Mouse (Mus musculus) testis, adult 10 weeks (tissue): Measurements from ENCODE around the gene Gm5475. TPM values are rescaled to one million over a fixed set of nuclear protein-coding genes. Genes with fewer than 3 reads are reported as not detected.

ENCODE experiments used
- polyA plus RNA-seq: library from polyadenylated mRNA; stranded (reverse); fragments of 350-450 nt; fragmentation: Illumina TruSeq; extraction: RNeasy Lipid Tissue Mini Kit (QIAGEN cat#74804); gene quantifications from one replicate; pipeline ENCODE4 v1.2.3, GENCODE M21; 2014; ENCODE audit warnings: low read depth, low replicate concordance

Gm5475 gene
- 0.17 TPM for polyA plus RNA-seq

DNA sequence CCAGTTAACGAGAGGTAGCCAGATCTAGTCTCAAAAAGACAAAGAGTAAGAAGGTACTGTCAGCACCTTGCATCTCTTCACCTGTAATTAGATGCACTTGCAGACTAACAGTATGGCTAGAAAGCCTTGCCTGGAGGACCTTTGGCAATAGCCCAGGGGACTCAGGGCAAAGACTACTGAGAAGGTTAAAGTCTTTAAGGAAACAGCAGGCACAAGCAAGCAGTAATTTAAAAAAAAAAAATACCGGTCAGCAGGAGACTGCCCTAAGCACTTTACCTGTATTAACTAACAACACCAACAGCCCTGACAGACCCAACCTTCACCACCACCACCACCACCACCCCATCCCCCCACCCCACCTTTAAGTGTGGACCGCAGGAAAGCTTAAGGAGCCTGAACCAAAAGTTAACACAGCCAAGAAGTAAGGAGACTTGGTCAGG is at the start of gene Gm5475:
Gene Gm5475, plus strand, starts transcription at position 390 of the 440 bp plus-strand sequence.

DNA sequence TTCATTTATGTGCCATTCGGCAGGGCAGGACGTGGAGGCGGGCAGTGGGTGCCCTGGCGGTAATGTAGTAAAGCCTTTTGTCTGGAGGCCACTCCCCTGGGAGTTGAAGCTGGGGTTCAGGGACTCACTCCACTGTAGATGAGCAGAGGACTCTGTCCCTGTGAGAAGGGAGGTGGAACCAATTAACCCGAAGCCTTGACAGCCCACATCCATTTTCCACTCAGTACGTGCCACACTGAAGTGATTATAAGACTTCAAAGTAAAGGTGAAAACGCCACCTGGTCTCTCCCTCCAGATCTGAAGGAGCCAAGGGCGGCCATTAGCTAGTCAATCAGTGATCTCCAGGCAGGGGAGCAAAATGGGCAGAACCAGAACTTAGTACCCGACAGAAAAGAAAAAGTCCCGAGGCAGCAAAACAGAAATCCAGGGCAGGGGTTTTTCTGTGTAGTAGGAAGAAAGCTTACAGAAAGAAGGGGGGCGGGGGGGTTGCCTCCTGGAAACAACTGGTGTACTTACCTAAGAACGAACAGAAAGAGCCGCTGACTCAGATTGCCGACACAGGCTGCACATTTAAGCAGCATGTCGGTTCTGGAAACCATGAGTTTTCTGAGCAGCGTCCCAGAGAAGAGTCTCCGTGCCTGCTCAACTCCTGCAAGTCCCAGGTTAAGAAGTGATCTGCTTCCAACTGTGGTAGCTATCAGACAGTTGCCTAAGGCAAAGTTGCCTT is 2.6 kb downstream of the Gm5475 start, which contains the start of gene Slc11a2:
Gene Slc11a2, minus strand, starts transcription at position 677 of the 727 bp plus-strand sequence.

GRCm38 (mm10) chr15:100468295-100469188 is 46.6 kb downstream of the Gm5475 start, which contains the start of gene Letmd1:
Gene Letmd1, plus strand, starts transcription at chr15:100469023.

Other genes starting within 250 kb of the Gm5475 start
- 81.9 TPM for gene Atf1, start 194.3 kb upstream of the Gm5475 start, polyA plus RNA-seq
- gene Tmprss12, start 141.3 kb upstream of the Gm5475 start, polyA plus RNA-seq = 34.8 TPM
- 6.8 TPM for gene Mettl7a1, start 118.0 kb upstream of the Gm5475 start, polyA plus RNA-seq
- gene Mettl7a3, start 87.2 kb upstream of the Gm5475 start, polyA plus RNA-seq = not detected
- gene Methig1, start 69.0 kb upstream of the Gm5475 start, polyA plus RNA-seq = not detected
- gene Mettl7a2, start 68.9 kb upstream of the Gm5475 start, polyA plus RNA-seq = not detected
- gene Higd1c, start 57.6 kb upstream of the Gm5475 start, polyA plus RNA-seq = not detected
- gene Slc11a2, start 2.9 kb downstream of the Gm5475 start, polyA plus RNA-seq = 10.5 TPM
- gene Letmd1, start 46.9 kb downstream of the Gm5475 start, polyA plus RNA-seq = 8.6 TPM
- 11.5 TPM for gene Csrnp2, start 73.3 kb downstream of the Gm5475 start, polyA plus RNA-seq
- gene Tfcp2, start 129.9 kb downstream of the Gm5475 start, polyA plus RNA-seq = 9.3 TPM
- 12.5 TPM for gene Pou6f1, start 177.8 kb downstream of the Gm5475 start, polyA plus RNA-seq
- gene Dazap2, start 193.2 kb downstream of the Gm5475 start, polyA plus RNA-seq = 106 TPM
- not detected for gene Smagp, start 214.8 kb downstream of the Gm5475 start, polyA plus RNA-seq
- gene Bin2, start 247.4 kb downstream of the Gm5475 start, polyA plus RNA-seq = 10.4 TPM